Mouse (Mus musculus): Measurements from ENCODE around the gene Itga3. TPM values are rescaled to one million over a fixed set of nuclear protein-coding genes. Genes with fewer than 3 reads are reported as not detected.
A peak's percentile ranks its signal among the peaks of the same experiment; 100 is the strongest.

Itga3 gene
- polyA plus RNA-seq, 1 experiment from 2014 or later, result 2.4 TPM

DNA sequence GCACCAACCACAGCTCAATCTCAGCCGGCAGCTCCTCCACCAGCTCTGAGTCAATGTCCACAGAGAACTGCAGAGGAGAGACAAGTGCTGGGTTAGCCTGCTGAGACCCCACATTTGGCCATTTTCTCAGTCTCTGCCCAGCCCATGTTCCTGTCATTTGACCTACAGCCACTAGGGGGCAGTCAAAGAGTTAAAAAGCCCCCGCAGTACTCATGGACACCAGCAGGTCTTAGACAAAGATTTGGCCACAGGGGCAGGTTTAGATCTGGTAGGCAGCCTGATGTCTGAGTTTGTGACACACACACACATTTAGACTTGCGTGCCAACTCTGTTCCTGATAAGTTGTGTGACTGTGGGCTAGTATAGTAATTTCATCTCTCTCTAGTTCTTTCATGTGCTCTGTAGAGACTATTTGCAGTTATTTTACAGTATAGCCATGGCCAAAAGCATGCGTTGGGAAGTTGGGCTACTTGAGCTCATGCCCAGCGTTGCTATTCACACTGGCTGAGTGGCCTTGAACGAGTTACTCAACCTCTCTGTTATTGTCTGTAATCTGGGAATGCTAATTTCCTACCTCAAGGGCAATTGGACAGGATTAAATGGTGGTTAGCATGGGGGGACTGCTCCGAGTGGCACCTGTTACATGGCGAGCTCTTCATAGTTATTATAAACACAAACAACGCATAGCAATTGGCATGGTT is 29.5 kb downstream of the Itga3 start:
- Histone ChIP-seq H3K4me2 (no peak overlapping the region), H3K4me3 (no peak overlapping the region), H3K27ac (no peak overlapping the region), H3K9me3 (replicated peaks) (no peaks in the 10 kb centered on the region), H3K27me3 (0 out of 2 replicates have a peak, but pooled peaks cover 3% of the 10 kb centered on the region), H3K36me3 (ENCODE audit: poor library complexity, severe bottlenecking) (no peaks in the 10 kb centered on the region), H3K9ac (no peak overlapping the region), H3K4me1 (no peaks in the 10 kb centered on the region)
- WGBS, result 55% methylated on average over 9 of the region's 9 CpGs
- ATAC-seq, result peak; percentile 52

DNA sequence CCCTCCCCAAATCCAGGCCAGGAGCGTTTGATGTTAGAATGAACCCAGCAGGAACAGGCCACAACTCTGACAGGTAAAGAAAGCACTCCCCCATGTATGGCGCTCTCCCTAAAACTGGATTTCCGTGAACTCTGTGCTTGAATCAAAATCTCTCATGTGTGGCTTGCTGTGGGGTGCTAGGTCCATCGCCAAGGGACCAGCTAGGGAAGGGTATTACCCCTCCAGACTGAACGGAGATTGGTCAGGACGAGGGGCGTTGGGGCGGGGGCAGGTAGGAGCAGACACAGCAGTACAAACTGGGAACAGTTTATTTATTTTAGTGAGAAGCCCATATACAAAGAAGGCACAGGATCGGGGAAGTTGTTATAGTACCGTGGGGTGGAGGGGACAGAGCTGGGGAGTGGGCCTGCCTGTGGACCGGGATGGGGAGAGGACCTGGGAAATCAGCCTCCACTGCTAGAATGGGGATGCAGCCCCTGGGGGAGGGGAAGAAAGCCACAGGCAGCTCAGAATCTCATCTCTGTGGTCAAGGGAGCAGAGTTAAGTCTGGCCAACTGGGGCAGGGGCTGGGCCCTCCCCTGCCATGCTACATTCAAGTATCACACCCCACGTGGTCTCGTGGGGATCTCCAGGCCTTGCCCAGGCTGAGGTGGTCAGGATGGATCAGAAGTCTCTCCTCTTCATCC is 32.3 kb downstream of the Itga3 start:
- 54% methylated on average over 12 of the region's 13 CpGs for WGBS
- Histone ChIP-seq H3K4me1 (peaks cover 17% of the 10 kb centered on the region), H3K4me3 (no peak overlapping the region), H3K27me3 (0 out of 2 replicates have a peak, but pooled peaks cover 3% of the 10 kb centered on the region), H3K27ac (no peak overlapping the region), H3K4me2 (no peak overlapping the region), H3K36me3 (ENCODE audit: poor library complexity, severe bottlenecking) (no peaks in the 10 kb centered on the region), H3K9ac (no peak overlapping the region), H3K9me3 (replicated peaks) (no peaks in the 10 kb centered on the region)
- ATAC-seq, result no peak

DNA sequence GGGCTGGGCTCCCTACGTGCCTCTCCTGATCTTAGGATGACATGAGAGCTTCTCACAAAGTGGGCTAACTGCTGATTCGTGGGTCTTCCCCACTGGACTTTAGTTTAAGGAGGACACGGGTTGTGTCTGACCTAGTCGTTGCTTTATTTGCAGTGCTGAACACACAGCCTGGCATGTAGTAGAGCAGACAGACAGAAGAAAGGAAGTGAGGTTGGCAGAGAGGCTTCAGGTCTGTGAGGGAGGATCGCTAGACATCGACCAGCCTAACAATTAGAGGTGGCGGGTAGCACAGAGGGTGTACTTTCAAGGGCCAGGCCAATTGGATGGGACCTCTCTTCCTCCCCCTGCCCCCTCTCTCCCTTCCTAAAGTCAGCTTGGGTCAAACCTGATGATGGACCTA is 33.0 kb downstream of the Itga3 start:
- Histone ChIP-seq H3K27me3 (0 out of 2 replicates have a peak, but pooled peaks cover 3% of the 10 kb centered on the region), H3K9ac (no peak overlapping the region), H3K36me3 (ENCODE audit: poor library complexity, severe bottlenecking) (0 out of 2 replicates have a peak, but pooled peaks cover 3% of the 10 kb centered on the region), H3K4me1 (peaks cover 17% of the 10 kb centered on the region), H3K9me3 (replicated peaks) (no peaks in the 10 kb centered on the region), H3K4me3 (no peak overlapping the region), H3K27ac (no peak overlapping the region), H3K4me2 (no peak overlapping the region)
- no peak for ATAC-seq
- 53% methylated on average over 7 of the region's 7 CpGs for WGBS

DNA sequence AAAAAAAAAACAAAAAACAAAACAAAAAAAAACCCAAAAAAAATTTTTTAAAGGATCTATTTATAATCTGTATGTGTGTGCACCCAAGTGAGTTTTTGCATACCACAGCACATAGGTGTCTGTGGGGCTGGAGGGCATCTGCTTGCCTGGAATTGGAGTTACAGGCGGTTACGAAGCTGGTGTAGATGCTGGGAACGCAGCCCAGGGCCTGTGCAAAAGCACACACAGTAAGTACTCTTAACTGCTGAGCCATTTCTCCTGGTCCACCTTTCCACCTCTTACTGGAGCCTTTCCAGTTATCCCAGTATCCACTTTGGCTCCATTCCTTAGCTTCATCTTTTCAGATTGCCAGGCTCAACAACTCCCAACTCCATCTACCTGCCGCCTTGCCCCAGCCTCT is 33.5 kb downstream of the Itga3 start:
- no peak overlapping the region for H3K4me3 ChIP-seq
- H3K27ac ChIP-seq, result no peak overlapping the region
- no peak for ATAC-seq
- H3K9ac ChIP-seq, result no peak overlapping the region
- 0 out of 2 replicates have a peak, but pooled peaks cover 3% of the 10 kb centered on the region for H3K27me3 ChIP-seq
- 0 out of 2 replicates have a peak, but pooled peaks cover 3% of the 10 kb centered on the region for H3K36me3 ChIP-seq (ENCODE audit: poor library complexity, severe bottlenecking)
- H3K9me3 ChIP-seq (replicated peaks), result no peaks in the 10 kb centered on the region
- H3K4me1 ChIP-seq, result peaks cover 17% of the 10 kb centered on the region
- 93% methylated on average over 4 of the region's 4 CpGs for WGBS
- no peak overlapping the region for H3K4me2 ChIP-seq

DNA sequence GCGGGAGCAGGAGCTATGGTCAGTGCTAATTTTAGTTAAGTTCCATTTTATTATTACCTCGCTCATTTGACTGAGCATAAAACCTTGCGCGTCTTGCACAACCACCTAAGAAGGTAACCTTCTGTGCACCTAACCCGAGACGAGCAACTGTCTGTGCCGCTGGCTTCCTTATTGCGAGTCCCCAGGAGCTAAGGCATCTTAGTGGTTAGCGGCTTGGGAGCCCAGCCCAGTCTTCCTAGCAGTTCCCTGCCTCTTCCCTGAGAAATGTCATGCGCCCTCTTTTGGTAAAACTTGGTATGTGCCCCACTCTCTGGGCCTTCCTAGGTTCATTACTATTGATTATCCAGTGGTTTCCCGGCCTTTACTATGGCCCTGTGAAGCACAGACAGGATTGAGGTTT is 34.5 kb downstream of the Itga3 start:
- Histone ChIP-seq H3K36me3 (ENCODE audit: poor library complexity, severe bottlenecking) (0 out of 2 replicates have a peak, but pooled peaks cover 5% of the 10 kb centered on the region), H3K9me3 (replicated peaks) (no peaks in the 10 kb centered on the region), H3K4me3 (peak overlapping the region; percentile 68), H3K27me3 (0 out of 2 replicates have a peak, but pooled peaks cover 3% of the 10 kb centered on the region), H3K9ac (peak overlapping the region; percentile 43; the same call in 1 of the 2 replicates), H3K27ac (no peak overlapping the region), H3K4me2 (peak overlapping the region; percentile 83), H3K4me1 (peaks cover 19% of the 10 kb centered on the region)
- WGBS, result 2% methylated on average over 11 of the region's 11 CpGs
- peak; percentile 21; the same call in 1 of the 2 replicates for ATAC-seq

DNA sequence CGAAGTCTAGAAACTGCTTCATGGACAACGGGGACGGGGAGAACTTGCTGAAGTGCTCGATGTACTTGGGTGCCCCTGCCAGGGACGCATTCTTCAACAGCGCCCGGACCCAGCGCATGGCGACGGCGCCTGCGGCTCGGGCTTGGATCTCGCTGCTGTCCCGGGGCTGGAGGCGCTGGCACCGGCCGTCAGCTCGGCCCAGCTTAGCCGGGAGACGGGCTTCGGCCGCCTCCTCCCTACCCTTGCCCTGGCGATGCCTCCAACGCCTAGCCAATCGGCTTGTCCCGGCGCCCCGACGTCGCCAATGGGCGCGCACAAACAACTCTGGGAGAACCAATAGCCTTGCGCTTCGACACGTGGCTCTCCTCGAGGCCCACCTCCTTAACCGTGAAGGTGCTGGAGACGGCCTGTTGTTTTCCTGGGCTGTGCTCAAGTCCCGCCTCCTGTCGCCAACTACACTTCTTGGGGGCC is 35.4 kb downstream of the Itga3 start, which contains the start of gene Pdk2:
TSS of gene Pdk2 (minus strand) at position 216 of the 471 bp plus-strand sequence.
- Histone ChIP-seq H3K4me3 (peak within 1 kb of the TSS; percentile 68), H3K27ac (peak within 1 kb of the TSS; percentile 33; the same call in 1 of the 2 replicates), H3K9me3 (replicated peaks) (no peaks in the 10 kb centered on the region), H3K9ac (peak within 1 kb of the TSS; percentile 68), H3K27me3 (0 out of 2 replicates have a peak, but pooled peaks cover 3% of the 10 kb centered on the region), H3K4me2 (peak within 1 kb of the TSS; percentile 83), H3K36me3 (ENCODE audit: poor library complexity, severe bottlenecking) (0 out of 2 replicates have a peak, but pooled peaks cover 9% of the 10 kb centered on the region), H3K4me1 (peaks cover 21% of the 10 kb centered on the region)
- peak; percentile 98 for ATAC-seq
- WGBS, result under 1% methylated on average over 41 of the region's 41 CpGs

DNA sequence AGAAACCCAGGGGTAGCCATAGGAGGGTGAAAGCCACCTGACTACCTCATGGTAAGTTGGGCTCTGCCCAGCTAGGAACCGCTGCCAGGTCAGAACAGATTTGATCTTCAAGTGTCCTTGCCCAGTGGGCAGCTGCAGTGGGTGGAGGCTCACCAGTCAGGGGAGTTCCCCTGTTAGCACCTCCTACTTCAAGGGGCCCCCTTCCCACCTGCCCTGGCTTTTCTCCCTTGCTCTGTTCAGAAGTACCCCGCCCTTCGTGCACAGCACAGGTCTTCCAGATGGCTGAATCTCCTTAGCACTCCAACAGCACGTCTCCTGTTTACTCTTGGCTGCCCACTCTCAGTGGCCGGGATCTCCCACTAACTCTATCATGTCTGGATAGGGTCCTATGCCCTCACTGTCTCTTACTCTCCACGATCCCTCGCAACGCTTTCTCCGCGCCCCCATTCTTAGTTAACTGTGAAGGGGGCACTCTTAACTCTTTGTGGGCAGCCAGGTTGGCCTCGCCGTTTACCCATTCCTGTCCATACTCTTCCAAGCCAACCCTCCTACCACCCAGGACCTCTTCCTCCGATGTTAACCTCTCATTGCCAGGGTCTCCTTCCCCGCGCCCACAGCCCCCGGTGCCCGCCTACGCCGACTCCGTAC is 36.0 kb downstream of the Itga3 start:
- Histone ChIP-seq H3K9me3 (replicated peaks) (no peaks in the 10 kb centered on the region), H3K9ac (peak overlapping the region; percentile 68), H3K4me2 (peak overlapping the region; percentile 83), H3K36me3 (ENCODE audit: poor library complexity, severe bottlenecking) (0 out of 2 replicates have a peak, but pooled peaks cover 13% of the 10 kb centered on the region), H3K4me1 (peaks cover 21% of the 10 kb centered on the region), H3K27me3 (0 out of 2 replicates have a peak, but pooled peaks cover 3% of the 10 kb centered on the region), H3K4me3 (peak overlapping the region; percentile 68), H3K27ac (peak overlapping the region; percentile 33; the same call in 1 of the 2 replicates)
- ATAC-seq, result 0 out of 2 replicates have a peak, but pooled peaks have one; percentile 11
- 1% methylated on average over 20 of the region's 20 CpGs for WGBS

DNA sequence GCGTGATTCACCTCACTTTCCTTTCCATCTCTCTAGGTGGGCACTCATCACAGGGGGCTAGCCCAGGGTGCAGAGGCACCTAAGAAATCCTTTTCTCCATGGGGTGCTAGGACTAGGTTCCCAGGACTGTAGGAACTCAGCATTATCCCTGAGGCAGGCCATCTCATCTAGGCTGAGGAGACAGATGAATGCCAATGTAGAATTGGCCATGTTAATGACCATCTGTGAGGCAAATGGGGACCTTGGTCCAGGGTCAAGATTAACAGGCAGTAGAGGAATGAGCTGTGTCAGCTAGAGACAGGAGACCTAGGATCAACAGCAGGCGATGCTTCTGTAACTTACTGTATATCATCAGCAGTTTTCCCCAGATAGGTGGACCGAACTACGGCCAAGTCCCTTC is 36.8 kb downstream of the Itga3 start:
- peak overlapping the region; percentile 83 for H3K4me2 ChIP-seq
- no peaks in the 10 kb centered on the region for H3K9me3 ChIP-seq (replicated peaks)
- 0 out of 2 replicates have a peak, but pooled peaks cover 13% of the 10 kb centered on the region for H3K36me3 ChIP-seq (ENCODE audit: poor library complexity, severe bottlenecking)
- ATAC-seq, result no peak
- no peaks in the 10 kb centered on the region for H3K27me3 ChIP-seq
- H3K4me1 ChIP-seq, result peaks cover 21% of the 10 kb centered on the region
- H3K9ac ChIP-seq, result peak overlapping the region; percentile 68; the same call in 1 of the 2 replicates
- H3K27ac ChIP-seq, result no peak overlapping the region
- WGBS, result 85% methylated on average over 4 of the region's 4 CpGs
- no peak overlapping the region for H3K4me3 ChIP-seq

DNA sequence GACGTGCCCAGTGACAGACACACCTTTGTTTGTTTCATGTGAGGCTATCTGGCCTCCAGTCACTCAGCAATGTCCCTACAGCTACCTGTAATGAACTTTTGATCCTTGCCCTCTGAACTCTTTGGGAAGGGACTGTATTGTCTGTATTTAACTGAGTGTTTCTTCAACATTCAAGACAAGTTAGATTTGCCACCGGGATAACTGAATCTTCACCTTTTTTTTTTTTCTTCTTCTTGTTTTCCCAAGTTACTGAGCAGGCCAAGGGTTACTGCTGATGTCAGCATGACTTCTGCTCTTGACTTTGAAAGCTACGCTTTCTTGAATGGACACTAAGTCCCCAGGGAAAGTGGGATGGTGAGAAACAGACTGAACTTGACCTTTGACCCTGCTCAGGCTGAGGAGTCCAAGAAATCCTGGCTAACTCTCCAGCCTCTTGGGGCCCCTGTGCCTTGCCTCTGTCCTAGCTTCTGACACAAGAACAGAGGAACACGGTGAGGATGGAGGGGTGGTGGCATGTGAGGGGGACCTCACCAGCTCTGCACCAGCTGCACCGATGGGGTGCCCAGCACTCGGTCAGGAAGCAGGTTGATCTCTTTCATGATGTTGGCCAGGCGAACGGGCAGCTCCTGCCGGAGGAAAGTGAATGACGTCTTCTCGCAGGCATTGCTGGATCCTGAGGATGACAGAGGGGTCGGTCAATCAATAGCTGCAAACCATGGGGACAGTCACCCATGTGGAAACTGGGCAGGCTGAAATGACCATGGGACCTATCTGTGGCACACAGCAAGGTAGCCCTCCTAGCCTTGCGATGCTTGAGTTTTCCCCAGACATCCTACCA is 37.6 kb downstream of the Itga3 start:
- 84% methylated on average over 13 of the region's 13 CpGs for WGBS
- Histone ChIP-seq H3K4me3 (no peak overlapping the region), H3K9me3 (replicated peaks) (no peaks in the 10 kb centered on the region), H3K27me3 (no peaks in the 10 kb centered on the region), H3K36me3 (ENCODE audit: poor library complexity, severe bottlenecking) (0 out of 2 replicates have a peak, but pooled peaks cover 13% of the 10 kb centered on the region), H3K27ac (no peak overlapping the region), H3K9ac (no peak overlapping the region), H3K4me1 (peaks cover 21% of the 10 kb centered on the region), H3K4me2 (no peak overlapping the region)
- ATAC-seq, result no peak

DNA sequence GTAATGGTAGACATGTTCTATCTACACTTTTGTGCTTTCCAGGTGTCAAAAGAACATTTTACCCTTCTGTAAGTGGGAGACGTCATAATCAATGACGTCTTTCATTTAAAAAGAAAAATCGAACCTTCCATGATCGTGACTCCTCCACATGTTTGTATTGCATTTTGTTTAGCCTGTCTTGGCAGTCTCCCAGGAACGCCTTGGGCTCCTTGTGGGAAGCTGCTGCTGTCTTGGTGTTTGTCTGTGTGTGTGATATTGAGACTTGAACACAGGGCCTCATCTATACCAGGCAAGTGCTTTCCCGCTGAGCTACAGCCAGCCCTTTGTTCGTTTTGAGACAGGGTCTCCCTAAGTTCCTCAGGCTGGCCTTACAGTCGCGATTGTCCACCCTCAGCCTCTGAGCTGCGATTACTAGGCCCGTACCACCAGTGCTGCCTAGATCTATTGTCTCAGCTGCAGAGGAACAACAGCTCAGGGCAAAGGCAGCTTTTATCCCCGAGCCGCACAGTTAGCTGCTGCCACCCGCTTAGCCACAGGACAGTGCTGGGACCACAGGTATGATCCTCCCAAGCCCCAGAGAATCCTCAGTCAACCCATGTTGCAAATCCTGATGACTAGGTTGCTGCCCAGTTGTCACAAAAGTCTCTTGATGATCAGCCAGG is 38.3 kb downstream of the Itga3 start:
- Histone ChIP-seq H3K36me3 (ENCODE audit: poor library complexity, severe bottlenecking) (0 out of 2 replicates have a peak, but pooled peaks cover 13% of the 10 kb centered on the region), H3K4me1 (peaks cover 21% of the 10 kb centered on the region), H3K9ac (no peak overlapping the region), H3K9me3 (replicated peaks) (no peaks in the 10 kb centered on the region), H3K4me3 (no peak overlapping the region), H3K4me2 (no peak overlapping the region), H3K27me3 (no peaks in the 10 kb centered on the region), H3K27ac (no peak overlapping the region)
- WGBS, result 64% methylated on average over 14 of the region's 14 CpGs
- ATAC-seq, result no peak
